Mouse (Mus musculus): ENCODE data around the gene Stard13. TPM values are rescaled to one million over a fixed set of nuclear protein-coding genes. Genes with fewer than 3 reads are reported as not detected.

Stard13 gene
- 2.4 and 4.2 TPM in 2 replicates for polyA plus RNA-seq (2015; fragmentation: Nextera tagmentation; extraction: Ambion mirVana)

DNA sequence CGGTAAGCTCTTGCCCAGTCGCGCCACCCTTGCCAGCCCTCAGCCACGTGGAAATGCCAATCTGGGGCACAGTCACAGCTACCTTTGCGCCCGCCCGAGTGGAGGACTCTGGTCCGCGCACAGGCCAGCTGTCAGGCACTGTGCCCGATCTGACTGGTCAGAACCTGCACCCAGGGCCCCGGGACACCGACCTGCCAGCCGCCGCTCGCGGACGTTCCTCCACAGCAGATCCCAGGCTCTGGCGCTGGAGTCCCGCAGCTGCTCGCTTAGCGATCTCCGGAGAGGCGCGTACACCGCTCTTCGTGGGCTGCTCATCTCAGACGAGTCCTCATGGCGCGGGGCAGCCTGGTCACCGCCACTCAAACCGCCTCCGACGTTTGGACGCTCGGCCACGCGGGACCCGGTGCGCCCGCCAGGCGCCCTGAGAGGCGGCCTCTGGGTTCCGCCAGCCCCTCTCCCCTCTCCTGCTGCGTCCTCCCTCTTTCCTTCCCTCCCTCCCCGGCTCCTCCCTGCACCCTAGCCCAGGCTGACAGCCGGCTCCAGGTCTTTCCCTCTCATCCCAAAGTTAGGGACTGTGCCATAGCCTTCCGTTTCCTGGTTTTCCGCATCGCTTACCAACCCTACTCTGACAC, at the start of gene Stard13:
TSS of gene Stard13 (minus strand) at position 437 of the 632 bp plus-strand sequence.
- WGBS = under 1% methylated on average over 49 of the region's 49 CpGs
- Histone ChIP-seq H3K4me3 (peak within 1 kb of the TSS; percentile 49), H3K27ac (no peak within 1 kb of the TSS), H3K4me2 (peak within 1 kb of the TSS; percentile 91), H3K4me1 (peaks cover 11% of the 10 kb centered on the region; the same call in 1 of the 2 replicates), H3K9me3 (replicated peaks) (no peaks in the 10 kb centered on the region), H3K36me3 (ENCODE audit: poor library complexity, severe bottlenecking) (no peaks in the 10 kb centered on the region), H3K9ac (peak within 1 kb of the TSS; percentile 66), H3K27me3 (peaks cover 20% of the 10 kb centered on the region)
- ATAC-seq = peak; percentile 82

DNA sequence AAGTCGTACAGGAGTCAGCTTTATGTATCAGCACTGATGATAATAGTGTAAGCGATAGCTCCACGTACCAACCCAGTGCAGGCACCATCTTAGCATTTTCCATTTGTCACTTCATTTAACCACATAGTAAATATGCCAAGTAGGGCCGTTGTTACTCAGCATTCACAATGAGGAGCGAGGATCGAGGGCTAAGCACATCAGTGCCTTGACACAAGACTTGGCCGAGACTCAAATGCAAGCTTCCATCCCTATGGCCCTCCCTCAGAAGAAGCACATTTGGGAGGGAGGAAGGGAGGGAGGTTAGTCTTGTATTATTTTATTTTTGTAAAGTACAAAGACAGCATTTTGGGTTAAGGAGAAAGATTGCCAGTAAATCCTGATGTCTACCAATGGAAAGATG, 45.9 kb upstream of the Stard13 start:
- Histone ChIP-seq H3K4me3 (no peak overlapping the region), H3K9me3 (replicated peaks) (no peaks in the 10 kb centered on the region), H3K4me2 (no peak overlapping the region), H3K27me3 (no peaks in the 10 kb centered on the region), H3K27ac (no peak overlapping the region), H3K9ac (no peak overlapping the region), H3K36me3 (ENCODE audit: poor library complexity, severe bottlenecking) (no peaks in the 10 kb centered on the region), H3K4me1 (no peaks in the 10 kb centered on the region)
- 85% methylated on average over 7 of the region's 7 CpGs for WGBS
- ATAC-seq = no peak

DNA sequence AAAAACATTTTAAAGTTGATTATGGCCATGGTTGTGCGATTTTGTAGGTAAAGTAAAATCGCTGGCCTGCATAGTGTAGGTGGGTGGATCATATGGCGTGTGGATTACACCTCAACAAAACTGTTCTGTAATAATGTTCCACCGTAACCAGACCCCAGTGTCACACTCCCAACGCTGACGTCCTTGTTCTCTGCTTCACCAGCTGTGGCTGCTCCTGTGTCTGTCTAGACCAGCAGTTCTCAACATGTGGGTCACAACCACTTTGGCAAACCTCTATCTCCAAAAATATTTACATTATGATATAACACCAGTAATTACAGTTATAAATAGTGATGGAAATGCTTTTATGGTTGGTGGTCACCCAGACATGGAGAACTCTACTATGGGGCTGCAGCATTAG, 44.3 kb upstream of the Stard13 start:
- Histone ChIP-seq H3K4me3 (no peak overlapping the region), H3K9me3 (replicated peaks) (no peaks in the 10 kb centered on the region), H3K9ac (no peak overlapping the region), H3K4me2 (no peak overlapping the region), H3K27ac (no peak overlapping the region), H3K36me3 (ENCODE audit: poor library complexity, severe bottlenecking) (no peaks in the 10 kb centered on the region), H3K27me3 (no peaks in the 10 kb centered on the region), H3K4me1 (no peaks in the 10 kb centered on the region)
- ATAC-seq = no peak
- WGBS = 92% methylated on average over 6 of the region's 6 CpGs

DNA sequence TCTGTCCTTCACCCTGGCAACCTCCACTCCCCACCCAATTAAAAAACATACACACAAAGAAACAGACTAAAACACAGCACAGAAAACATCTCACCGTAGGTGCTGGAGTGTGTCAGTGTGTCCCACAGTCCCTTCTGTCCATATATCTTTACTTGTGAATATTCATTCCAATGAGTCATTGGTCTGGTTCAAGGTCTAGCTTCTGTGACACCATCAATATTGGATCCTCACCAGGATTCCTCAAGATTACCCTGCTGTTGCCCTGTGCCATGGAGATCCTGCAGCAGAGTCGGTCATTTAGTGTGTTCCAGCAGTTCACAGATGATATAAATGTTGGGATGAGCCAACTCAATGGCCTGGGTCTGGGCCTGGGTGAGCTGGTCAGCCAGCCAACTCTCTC, 42.4 kb upstream of the Stard13 start:
- H3K4me1 ChIP-seq = no peaks in the 10 kb centered on the region
- H3K27ac ChIP-seq = no peak overlapping the region
- no peaks in the 10 kb centered on the region for H3K36me3 ChIP-seq (ENCODE audit: poor library complexity, severe bottlenecking)
- 96% methylated on average over 2 of the region's 2 CpGs for WGBS
- ATAC-seq = no peak
- no peak overlapping the region for H3K4me2 ChIP-seq
- H3K4me3 ChIP-seq = no peak overlapping the region
- no peak overlapping the region for H3K9ac ChIP-seq
- H3K9me3 ChIP-seq (replicated peaks) = no peaks in the 10 kb centered on the region
- no peaks in the 10 kb centered on the region for H3K27me3 ChIP-seq

DNA sequence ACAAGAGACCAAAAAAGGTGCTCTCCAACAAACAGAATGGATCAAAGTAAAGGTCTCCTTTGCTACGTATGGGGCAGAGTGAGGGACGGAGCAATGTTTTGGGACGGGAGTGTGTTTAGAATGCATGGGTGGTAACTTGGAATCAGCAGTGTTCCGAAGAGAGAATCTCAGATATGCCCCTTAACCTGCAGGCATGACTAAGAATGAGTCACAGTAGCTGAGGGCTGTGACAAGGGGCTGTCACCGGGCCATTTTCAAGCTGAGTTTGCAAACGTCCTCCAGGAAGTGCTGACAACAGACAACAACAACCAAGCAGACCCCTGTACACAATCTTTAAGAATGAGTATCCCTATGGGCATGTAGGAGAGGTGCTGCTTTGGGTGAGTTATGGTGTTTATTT, 40.6 kb upstream of the Stard13 start:
- Histone ChIP-seq H3K27ac (no peak overlapping the region), H3K9ac (no peak overlapping the region), H3K9me3 (replicated peaks) (no peaks in the 10 kb centered on the region), H3K27me3 (no peaks in the 10 kb centered on the region), H3K4me3 (no peak overlapping the region), H3K4me1 (no peaks in the 10 kb centered on the region), H3K4me2 (no peak overlapping the region), H3K36me3 (ENCODE audit: poor library complexity, severe bottlenecking) (no peaks in the 10 kb centered on the region)
- ATAC-seq = no peak
- WGBS = 85% methylated on average over 6 of the region's 6 CpGs

DNA sequence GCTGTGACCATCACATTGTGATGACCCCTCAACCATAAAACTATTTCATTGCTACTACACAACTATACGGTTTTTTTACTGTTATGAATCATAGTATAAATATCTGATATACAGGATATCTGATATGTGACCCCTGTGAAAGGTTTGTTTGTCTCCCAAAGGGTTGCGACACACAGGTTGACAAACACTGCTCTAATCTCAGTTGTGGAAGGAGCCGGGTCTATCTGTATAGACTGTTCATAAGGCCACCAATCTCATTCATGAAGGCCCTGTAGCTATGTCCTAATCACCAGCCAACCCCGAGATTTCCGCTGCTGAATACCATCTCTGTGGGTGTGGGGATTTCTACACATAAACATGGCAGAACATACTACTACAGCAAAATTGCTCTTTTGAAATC, 37.2 kb upstream of the Stard13 start:
- no peak overlapping the region for H3K4me2 ChIP-seq
- WGBS = 90% methylated on average over 5 of the region's 5 CpGs
- no peak overlapping the region for H3K27ac ChIP-seq
- peaks cover 5% of the 10 kb centered on the region; the same call in 1 of the 2 replicates for H3K4me1 ChIP-seq
- no peak for ATAC-seq
- no peak overlapping the region for H3K4me3 ChIP-seq
- no peaks in the 10 kb centered on the region for H3K36me3 ChIP-seq (ENCODE audit: poor library complexity, severe bottlenecking)
- no peak overlapping the region for H3K9ac ChIP-seq
- H3K9me3 ChIP-seq (replicated peaks) = no peaks in the 10 kb centered on the region
- H3K27me3 ChIP-seq = no peaks in the 10 kb centered on the region

DNA sequence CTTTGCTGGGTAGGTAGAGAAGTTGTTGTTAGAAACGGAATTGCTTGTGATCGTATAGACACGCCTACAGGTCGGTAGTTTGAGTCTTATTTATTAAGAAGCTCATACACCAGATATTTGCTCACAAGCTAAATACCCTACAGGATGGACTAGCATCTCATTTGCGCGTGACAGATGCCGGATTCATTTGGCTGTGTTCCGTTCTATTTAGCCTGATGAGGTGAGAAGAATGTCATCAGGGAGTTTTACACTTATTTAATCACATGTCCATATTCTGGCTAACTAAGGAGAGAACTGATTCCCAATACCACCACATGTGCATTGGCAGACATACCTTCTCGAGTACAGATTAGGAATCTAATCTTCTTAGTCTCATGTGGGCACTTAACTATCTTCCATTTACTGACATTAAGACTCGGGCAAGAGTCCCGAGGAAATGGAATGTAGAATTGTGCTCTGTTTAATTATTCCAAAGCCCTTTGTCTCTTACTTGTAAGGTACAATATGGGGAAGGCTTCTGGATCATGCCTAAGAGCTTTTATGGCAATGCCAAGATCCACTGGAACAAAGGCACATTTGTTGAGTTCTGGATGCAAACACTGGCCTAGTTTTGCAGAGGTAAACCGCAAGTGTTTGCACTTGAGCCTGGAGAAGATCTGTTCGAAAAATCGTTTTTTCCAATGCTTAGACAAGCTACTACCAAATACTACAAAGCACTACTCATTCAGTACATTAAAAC, 33.4 kb upstream of the Stard13 start:
- no peak overlapping the region for H3K9ac ChIP-seq
- H3K27me3 ChIP-seq = no peaks in the 10 kb centered on the region
- WGBS = 71% methylated on average over 14 of the region's 14 CpGs
- peaks cover 5% of the 10 kb centered on the region; the same call in 1 of the 2 replicates for H3K4me1 ChIP-seq
- no peaks in the 10 kb centered on the region for H3K9me3 ChIP-seq (replicated peaks)
- no peak for ATAC-seq
- no peak overlapping the region for H3K4me3 ChIP-seq
- no peak overlapping the region for H3K27ac ChIP-seq
- no peaks in the 10 kb centered on the region for H3K36me3 ChIP-seq (ENCODE audit: poor library complexity, severe bottlenecking)
- no peak overlapping the region for H3K4me2 ChIP-seq

DNA sequence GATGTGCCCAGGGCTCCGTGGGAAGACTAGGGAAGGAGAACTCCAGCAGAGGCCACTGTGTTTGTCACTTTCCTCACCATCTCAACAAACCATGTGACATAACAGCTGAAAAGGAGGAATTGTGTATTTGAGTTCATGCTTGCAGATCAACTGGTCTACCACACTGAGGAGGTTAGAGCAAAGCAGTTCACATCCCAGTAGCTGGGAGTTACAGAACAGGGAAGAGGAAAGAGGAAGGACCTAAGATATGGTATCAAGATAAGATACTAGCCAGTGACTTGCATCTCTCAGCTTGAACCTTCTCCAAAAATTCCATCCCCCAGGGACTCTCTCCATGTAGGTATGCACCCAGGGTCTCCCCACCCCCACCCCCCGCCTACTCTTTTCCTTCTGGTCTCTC, 27.9 kb upstream of the Stard13 start:
- Histone ChIP-seq H3K4me1 (no peaks in the 10 kb centered on the region), H3K9me3 (replicated peaks) (no peaks in the 10 kb centered on the region), H3K4me3 (no peak overlapping the region), H3K27me3 (no peaks in the 10 kb centered on the region), H3K36me3 (ENCODE audit: poor library complexity, severe bottlenecking) (no peaks in the 10 kb centered on the region), H3K9ac (no peak overlapping the region), H3K4me2 (no peak overlapping the region), H3K27ac (no peak overlapping the region)
- 75% methylated on average over 2 of the region's 2 CpGs for WGBS
- no peak for ATAC-seq

DNA sequence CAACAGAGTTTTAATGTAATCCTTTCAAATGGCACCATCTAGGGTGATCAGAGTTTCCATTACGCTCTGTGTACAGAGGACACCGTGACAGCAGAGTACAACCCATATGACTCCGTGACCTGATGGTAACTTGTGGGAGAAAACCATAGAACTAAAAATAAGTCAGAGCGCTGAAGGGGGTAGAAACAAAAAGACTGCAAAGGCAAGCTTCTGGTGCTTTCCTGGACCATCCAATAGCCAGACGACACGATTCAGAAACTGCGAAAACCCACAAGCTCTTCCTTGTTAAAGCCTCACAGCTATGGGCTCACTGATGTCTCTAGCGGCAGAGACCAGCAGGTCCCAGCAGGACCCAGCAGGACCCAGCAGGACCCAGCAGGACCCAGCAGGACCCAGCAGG, 18.6 kb upstream of the Stard13 start:
- no peak for ATAC-seq
- 63% methylated on average over 8 of the region's 8 CpGs for WGBS
- Histone ChIP-seq H3K27me3 (no peaks in the 10 kb centered on the region), H3K27ac (no peak overlapping the region), H3K4me3 (no peak overlapping the region), H3K36me3 (ENCODE audit: poor library complexity, severe bottlenecking) (no peaks in the 10 kb centered on the region), H3K4me2 (no peak overlapping the region), H3K4me1 (no peaks in the 10 kb centered on the region), H3K9me3 (replicated peaks) (no peaks in the 10 kb centered on the region), H3K9ac (no peak overlapping the region)

DNA sequence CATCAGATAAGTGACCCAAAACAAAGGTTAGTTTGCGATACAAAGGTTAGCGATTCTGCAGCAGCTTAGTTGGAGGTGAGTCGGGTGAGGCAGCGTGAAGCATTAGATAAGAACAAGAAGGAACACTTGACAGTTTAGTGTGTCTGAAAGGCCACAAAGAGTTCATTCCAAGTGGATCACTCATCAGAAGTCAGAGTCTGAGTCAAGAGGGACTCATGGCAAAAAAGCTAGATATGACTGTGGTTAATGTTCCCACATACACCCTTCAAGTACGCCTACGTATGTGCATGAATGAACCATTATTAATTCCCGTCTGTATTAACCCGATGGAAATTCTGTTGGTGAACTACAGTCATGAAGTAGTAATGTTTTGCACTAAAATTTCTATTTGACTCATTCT, 18.0 kb upstream of the Stard13 start:
- Histone ChIP-seq H3K27ac (no peak overlapping the region), H3K9me3 (replicated peaks) (no peaks in the 10 kb centered on the region), H3K4me2 (no peak overlapping the region), H3K36me3 (ENCODE audit: poor library complexity, severe bottlenecking) (no peaks in the 10 kb centered on the region), H3K4me1 (no peaks in the 10 kb centered on the region), H3K27me3 (no peaks in the 10 kb centered on the region), H3K4me3 (no peak overlapping the region), H3K9ac (no peak overlapping the region)
- ATAC-seq = no peak
- 94% methylated on average over 8 of the region's 8 CpGs for WGBS

DNA sequence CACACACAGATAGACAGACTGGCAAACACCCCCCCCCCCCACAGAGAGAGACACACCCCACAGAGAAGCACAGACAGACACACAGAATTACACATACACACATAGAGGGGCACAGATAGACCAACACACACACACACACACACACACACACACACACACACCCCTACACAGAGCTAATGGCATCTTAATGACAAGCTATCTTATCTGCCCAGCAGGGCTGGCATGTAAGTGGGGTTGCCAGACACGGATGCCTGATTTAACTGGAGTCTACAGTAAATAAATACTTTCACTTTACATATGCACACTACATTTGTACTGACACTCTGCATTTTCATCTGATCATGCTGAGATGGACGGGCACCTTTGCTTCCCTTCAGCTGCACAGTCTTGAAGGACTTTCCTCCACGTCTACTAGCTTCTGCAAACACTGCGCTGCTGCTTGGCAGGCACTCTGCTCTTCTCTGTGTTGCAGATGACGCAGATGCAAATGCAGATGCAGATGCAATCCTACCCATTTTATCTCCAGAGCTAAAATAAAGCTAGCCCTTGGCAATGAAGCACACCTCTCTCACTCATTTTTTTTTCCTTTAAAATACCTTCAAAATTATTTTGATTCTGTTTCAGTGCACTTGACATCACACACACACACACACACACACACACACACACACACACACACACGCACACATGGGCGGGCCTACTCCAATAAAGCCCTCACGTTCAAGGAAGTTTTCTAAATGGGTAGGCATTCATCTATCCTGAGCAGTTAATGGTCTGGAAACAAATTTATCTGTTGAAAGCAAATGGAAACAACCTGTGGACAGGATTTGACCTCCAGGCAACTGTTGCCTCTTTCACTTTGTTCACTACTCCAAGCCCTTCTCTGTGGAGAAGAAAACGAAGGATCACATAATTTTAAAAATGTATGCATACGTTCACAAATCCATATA, 15.3 kb upstream of the Stard13 start:
- H3K9me3 ChIP-seq (replicated peaks) = no peaks in the 10 kb centered on the region
- H3K27ac ChIP-seq = no peak overlapping the region
- H3K4me2 ChIP-seq = no peak overlapping the region
- H3K4me3 ChIP-seq = no peak overlapping the region
- H3K9ac ChIP-seq = no peak overlapping the region
- ATAC-seq = no peak
- H3K36me3 ChIP-seq (ENCODE audit: poor library complexity, severe bottlenecking) = no peaks in the 10 kb centered on the region
- no peaks in the 10 kb centered on the region for H3K4me1 ChIP-seq
- 68% methylated on average over 10 of the region's 10 CpGs for WGBS
- no peaks in the 10 kb centered on the region for H3K27me3 ChIP-seq

DNA sequence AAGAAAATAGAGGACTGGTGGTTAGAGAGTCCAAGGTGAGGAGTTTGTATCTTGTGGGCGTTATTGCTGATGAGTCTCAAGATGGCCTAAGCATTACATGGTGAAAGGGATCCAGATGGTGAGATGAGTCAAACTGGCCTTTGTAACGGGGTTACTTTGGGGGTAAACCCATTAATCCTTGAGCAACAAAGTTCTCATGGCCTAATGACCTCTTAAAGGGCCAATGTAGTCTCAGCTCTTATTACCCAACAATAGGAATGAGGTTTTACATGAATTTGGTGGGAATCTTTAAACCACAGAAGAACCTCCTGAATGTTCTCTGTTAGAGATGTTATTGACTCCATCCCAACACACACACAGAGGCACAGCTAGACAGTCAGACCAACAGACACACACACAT, 14.4 kb upstream of the Stard13 start:
- no peak overlapping the region for H3K9ac ChIP-seq
- ATAC-seq = no peak
- no peak overlapping the region for H3K4me3 ChIP-seq
- H3K4me2 ChIP-seq = no peak overlapping the region
- H3K4me1 ChIP-seq = no peaks in the 10 kb centered on the region
- no peaks in the 10 kb centered on the region for H3K9me3 ChIP-seq (replicated peaks)
- WGBS = 73% methylated on average over 2 of the region's 2 CpGs
- H3K36me3 ChIP-seq (ENCODE audit: poor library complexity, severe bottlenecking) = no peaks in the 10 kb centered on the region
- H3K27ac ChIP-seq = no peak overlapping the region
- H3K27me3 ChIP-seq = no peaks in the 10 kb centered on the region

Measured in forebrain, embryonic 13.5 days (tissue).